Mouse (Mus musculus) natural killer cell, adult 2 months (primary cell): Measurements from ENCODE around the gene Slc3a1.

Experiments
- DNase-seq, 2 experiments: peaks; one replicate each; pipeline ENCODE4 v3.0.0; 2022; ENCODE audit warnings: low spot score in 2 of 2

The Slc3a1 gene

DNA sequence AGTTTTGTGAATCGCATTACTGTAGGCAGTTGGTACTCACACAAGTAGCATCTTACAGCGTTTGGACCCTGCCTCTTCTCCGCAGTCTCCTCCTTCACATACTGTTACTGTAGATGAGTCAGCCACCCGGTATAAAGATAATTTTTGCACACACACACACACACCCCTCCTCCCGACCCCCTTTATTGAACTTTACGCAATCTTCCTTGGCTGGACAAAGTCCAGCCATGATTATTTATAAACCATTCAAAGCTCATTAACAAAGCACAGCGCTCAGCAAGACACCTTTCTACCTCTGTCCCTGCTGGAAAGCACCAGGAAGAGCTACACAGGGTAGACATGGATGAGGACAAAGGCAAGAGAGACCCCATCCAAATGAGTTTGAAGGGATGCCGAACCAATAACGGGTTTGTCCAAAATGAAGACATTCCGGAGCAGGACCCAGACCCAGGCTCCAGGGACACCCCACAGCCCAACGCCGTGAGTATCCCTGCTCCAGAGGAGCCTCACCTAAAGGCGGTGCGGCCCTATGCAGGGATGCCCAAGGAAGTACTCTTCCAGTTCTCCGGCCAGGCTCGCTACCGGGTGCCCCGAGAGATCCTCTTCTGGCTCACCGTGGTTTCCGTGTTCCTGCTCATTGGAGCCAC, at the start of gene Slc3a1:
Gene Slc3a1 (plus strand): TSS at position 284 of the 647 bp plus-strand sequence.
- DNase-seq = no peak

GRCm38 (mm10) chr17:84981721-84982120, 46.5 kb upstream of the Slc3a1 start:
- DNase-seq = no peak

DNA sequence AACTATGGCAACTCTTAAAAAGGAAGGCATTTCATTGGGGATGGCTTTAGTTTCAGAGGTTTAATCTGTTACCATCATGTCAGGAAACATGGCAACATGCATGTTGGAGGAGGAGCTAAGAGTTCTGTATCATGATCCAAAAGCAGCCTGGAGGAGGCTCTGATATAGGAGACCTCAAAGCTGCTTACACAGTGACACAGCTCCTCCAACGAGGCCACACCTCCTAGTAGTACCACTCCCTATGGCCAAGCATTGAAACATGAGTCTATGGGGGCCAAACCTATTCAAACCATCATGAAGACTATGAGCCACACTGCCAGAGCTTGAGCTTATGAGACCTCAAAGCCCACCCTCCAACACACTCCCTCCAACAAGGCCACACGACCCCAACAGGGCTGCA, 45.4 kb upstream of the Slc3a1 start:
- DNase-seq = no peak

- DNase-seq = no peak
These were observed 41.8 kb upstream of the Slc3a1 start for GRCm38 (mm10) chr17:84986368-84986767.

GRCm38 (mm10) chr17:84987834-84988410, 40.3 kb upstream of the Slc3a1 start:
- no peak for DNase-seq

DNA sequence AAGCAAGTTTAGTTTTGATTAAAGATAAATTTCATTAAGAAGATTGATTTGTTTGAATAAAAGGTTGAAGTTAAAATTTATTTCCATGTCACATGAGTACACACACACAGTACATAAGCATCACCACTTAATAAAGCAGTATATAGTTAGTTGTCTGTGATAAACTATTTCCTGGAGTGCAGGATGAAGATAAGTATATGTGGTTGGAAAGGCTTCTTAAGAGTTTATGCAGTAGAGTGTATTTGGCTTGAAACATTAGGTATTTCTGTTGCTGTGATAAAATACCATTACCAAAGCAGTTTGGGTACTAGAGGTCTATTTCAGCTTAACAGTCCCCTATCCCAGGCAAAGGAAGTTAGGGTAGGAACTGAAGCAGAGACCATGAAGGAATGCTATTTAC, 39.7 kb upstream of the Slc3a1 start:
- no peak for DNase-seq

GRCm38 (mm10) chr17:84995844-84996243, 32.3 kb upstream of the Slc3a1 start:
- DNase-seq = no peak

- peak; percentile 6 to 7 for DNase-seq
These were observed 30.5 kb upstream of the Slc3a1 start for GRCm38 (mm10) chr17:84997639-84998038.

DNA sequence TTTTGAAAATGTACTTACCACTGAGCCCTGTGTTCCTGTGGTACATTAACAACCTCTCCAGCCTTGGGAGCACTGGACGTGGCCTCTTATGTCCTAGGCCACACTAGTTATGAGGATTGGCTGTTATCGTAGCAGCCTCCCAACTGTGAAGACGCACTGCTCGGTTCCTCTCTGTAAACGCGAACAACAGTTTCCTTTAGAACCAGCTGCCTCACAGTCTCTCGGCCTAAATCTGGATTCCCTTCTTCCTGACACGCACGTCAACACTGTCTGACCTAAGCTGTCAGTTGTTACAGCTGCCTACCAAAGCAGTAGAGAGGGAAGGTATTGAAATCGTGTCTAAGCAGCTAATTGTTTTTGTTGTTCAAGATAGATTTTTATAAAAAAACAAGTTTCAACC, 28.5 kb upstream of the Slc3a1 start:
- no peak for DNase-seq

DNA sequence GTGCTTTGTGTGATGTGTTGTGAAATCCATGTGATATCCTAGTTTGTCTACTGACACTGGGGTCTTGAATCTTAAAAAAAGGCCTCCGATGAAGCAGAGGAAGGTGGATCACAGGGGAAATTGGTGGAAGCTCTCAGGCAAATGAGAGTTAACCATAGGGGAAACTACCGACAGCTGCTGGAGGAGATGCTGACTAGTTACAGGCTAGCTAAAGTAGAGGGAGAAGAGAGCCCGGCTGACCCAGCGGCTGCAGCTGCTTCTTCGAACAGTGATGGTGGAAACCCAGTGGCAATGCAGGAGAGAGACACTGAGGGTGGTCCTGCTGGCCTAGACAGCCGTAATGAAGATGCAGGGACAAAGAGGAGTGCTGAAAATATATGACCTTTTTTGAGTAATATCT, 14.7 kb upstream of the Slc3a1 start:
- no peak for DNase-seq

- no peak for DNase-seq
These were observed 13.5 kb upstream of the Slc3a1 start for GRCm38 (mm10) chr17:85014632-85015031.

GRCm38 (mm10) chr17:85018344-85018743, 9.8 kb upstream of the Slc3a1 start:
- no peak for DNase-seq

GRCm38 (mm10) chr17:85018794-85019193, 9.4 kb upstream of the Slc3a1 start:
- DNase-seq = peak in 1 of 2 experiments; percentile 13

DNA sequence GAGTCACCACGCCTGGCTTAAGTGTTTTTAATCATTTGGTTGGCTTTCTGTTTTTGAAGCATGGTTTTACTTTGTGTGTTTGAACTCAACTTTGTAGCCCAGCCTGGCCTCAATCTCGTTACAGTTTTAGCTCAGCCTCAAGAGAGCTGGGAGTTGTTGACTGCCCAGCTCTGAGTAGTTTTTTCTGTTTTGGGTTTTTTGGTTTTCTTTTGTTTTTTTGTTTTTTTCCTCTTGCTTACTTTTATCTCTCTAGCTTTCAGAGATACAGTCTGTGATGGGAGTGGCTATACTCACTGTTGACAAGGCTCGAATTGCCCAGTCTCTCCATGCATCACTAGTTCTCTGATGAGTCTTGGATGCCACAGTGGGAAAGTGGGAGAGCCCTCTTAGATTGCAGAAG, 7.8 kb upstream of the Slc3a1 start:
- DNase-seq = no peak

DNA sequence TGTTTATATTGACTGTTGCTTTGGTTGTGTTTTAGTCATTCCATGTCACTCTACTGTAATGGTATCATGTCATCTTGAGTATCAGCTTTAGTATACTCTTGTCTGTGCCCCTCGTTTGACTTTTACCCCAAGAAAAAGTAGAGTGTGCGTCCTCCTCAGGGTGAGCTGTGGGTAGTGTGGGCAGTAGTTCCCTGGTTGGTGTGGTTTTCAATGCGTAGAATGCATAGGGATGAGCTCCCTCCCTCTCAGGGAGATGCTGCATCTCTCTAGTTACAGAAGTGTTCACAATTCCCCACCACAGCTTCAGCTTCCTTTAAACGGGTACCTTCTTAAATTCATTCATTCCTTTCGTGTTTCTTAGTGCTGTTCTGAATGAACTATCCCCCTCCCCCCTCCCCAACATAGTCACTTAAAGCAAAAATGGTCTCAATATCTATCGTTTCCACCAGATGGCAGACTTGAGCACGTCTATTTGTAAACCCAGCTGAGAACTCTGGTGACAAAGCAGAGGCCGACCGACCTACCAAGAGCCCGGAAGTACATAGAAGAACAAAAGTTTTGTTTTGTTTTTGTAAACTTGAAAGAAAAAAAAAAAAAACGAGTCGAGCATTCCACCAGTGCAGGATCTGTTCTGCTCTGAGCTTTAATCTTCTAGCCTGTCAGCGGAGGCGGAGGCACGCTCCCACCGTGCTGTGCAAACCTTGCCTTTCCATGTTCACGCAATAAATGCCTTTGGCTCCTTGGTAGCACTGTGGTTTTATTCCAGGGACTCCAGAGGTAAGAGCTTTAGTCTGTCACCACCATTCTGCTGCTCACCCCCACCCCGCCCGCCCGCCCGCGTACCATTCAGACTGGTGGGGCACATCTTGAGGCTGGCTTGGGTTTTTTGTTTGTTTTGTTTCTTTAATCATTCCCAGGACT, 4.7 kb upstream of the Slc3a1 start:
- peak; percentile 49 to 66 for DNase-seq

DNA sequence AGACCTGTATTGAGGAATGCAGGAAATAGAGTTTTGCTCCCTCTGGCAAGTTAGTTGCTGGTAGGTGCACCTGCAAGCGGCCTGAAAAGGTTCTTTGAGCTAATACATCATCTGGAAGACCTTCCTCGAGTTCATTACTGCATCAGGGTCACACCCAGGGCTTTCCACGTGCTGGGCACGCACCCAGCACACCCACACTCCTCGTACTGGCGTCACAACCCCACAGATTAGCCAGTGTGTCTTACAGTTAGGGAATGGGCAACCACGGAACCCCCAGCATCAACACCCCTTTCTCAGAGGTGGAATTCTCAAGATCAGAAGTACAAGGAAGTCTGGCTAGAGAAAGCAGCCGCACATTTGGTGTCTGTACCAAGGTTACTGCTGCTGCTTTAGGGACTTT, 3.9 kb upstream of the Slc3a1 start:
- DNase-seq = no peak

DNA sequence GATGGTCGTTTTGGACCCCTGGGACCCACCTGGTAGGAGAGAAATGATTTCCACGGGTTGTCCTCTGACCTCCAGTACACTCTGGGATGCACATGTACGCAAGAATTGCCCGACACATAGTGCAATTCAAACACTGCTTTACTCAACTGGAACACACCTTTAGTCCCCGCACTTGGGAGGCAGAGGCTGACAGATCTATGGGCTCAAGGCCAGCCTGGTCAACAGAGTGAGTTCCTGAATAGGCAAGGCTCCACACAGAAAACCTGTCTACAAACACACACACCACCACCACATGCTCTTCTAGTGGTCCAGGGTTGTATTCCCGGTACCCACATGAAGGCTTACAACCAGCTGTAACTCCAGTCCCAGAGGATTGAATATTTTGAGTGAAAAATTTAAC, 3.0 kb upstream of the Slc3a1 start:
- no peak for DNase-seq

GRCm38 (mm10) chr17:85026436-85026835, 1.7 kb upstream of the Slc3a1 start:
- DNase-seq = no peak

- DNase-seq = no peak
These were observed 929 bp upstream of the Slc3a1 start for GRCm38 (mm10) chr17:85027247-85027646.

GRCm38 (mm10) chr17:85028797-85029196, 621 bp downstream of the Slc3a1 start:
- DNase-seq = no peak

DNA sequence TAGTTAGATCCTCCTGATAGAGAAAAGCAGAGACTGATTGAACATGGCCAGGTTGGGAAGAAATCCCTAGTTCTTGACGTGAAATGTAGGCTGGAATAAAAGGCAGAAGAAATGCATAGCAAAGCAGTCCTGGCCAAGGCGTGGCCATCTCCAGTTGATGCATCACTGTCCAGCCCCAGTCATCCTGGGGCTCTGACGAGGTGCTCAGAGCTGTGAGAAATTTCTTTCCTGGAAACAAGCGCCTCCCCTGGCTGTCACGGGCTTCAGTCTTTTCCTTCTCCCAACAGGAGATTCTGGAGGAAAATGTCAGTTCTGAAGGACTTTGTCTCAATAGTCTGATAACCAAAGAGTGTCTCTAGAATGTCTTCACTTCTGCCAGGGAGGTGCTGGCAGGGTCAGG, 2.5 kb downstream of the Slc3a1 start:
- no peak for DNase-seq

DNA sequence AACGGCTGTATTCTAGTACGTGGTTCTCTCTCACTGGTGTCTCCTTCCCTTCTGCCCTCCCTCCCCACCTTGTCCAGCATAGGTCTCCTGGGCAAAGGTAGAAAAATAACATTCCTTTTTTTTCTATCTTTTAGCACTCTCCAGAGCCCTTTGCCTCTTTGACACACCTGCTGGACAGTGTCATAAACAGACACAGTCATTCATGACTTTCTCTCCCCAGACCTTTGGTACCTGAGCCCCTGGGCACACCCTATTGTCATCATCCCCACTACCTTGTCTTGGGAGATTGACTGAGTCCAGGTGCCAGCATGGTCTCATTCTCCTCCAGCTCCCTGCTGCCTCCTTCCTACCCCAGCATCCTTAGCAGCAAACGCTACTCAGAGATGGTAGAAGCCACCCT, 4.9 kb downstream of the Slc3a1 start:
- DNase-seq = no peak

GRCm38 (mm10) chr17:85034068-85034467, 5.9 kb downstream of the Slc3a1 start:
- DNase-seq = no peak
